Mouse (Mus musculus) kidney, postnatal 0 days (tissue): ENCODE results near the gene Sulf2. TPM values are rescaled to one million over a fixed set of nuclear protein-coding genes. Genes with fewer than 3 reads are reported as not detected.

Source experiments
- ATAC-seq: fragments of 200-750 bp; cut with Nextera tagmentation; replicated peaks from 2 replicates; pipeline ENCODE4 v1.8.0; 2017; ENCODE audit warnings: low read depth, moderate number of reproducible peaks, moderate TSS enrichment, moderate library complexity; ENCODE audit not compliant: low FRiP score
- DNase-seq: peaks from one replicate; pipeline ENCODE4 v3.0.0-alpha.2; 2016; ENCODE audit warnings: low spot score
- H3K27ac ChIP-seq: fragments of 300-500 bp; sonication (generic); 2 replicates; pipeline ENCODE4 v1.5.1; 2014; ENCODE audit warnings: mild to moderate bottlenecking
- H3K27me3 ChIP-seq: fragments of 300-500 bp; sonication (generic); 2 replicates; pipeline ENCODE4 v1.6.1; 2014; ENCODE audit warnings: low read length, mixed read lengths; ENCODE audit not compliant: insufficient read depth
- H3K36me3 ChIP-seq: fragments of 300-500 bp; sonication (generic); 2 replicates; pipeline ENCODE4 v1.6.1; 2014; ENCODE audit warnings: low read length, mixed read lengths; ENCODE audit not compliant: insufficient read depth
- H3K4me1 ChIP-seq: fragments of 300-500 bp; sonication (generic); replicated peaks from 2 replicates; pipeline ENCODE4 v1.6.1; 2014; ENCODE audit warnings: antibody characterized with exemption, low read length, mixed read lengths; ENCODE audit not compliant: insufficient read depth
- H3K4me2 ChIP-seq: fragments of 300-500 bp; sonication (generic); 2 replicates; pipeline ENCODE4 v1.6.1; 2014; ENCODE audit warnings: mild to moderate bottlenecking, low read length, moderate library complexity, mixed read lengths
- H3K4me3 ChIP-seq: fragments of 300-500 bp; sonication (generic); replicated peaks from 2 replicates; pipeline ENCODE4 v1.5.1; 2014; ENCODE audit warnings: low read depth, low read length
- H3K9ac ChIP-seq: fragments of 300-500 bp; sonication (generic); 2 replicates; pipeline ENCODE4 v1.6.1; 2014; ENCODE audit warnings: low read depth, low read length
- H3K9me3 ChIP-seq: fragments of 300-500 bp; sonication (generic); replicated peaks from 2 replicates; pipeline ENCODE4 v1.6.1; 2016; ENCODE audit warnings: low read length, inconsistent platforms, mixed read lengths
- CTCF ChIP-seq: IDR thresholded peaks from 2 replicates; pipeline ENCODE4 v1.5.1; 2016; ENCODE audit warnings: antibody characterized with exemption, low read depth, mild to moderate bottlenecking, moderate library complexity
- WGBS: fragments of 180-500 bp; shearing (Covaris S2); extraction: QIAGEN DNeasy Blood & Tissue Kit; methylation state at CpG from one replicate; pipeline ENCODE4 v1.1.7; 2014; 5-methylcytosine and 5-hydroxymethylcytosine counted together
- polyA plus RNA-seq: library from polyadenylated mRNA; unstranded; fragments of >200 nt; fragmentation: Nextera tagmentation; extraction: Ambion mirVana; gene quantifications from 2 replicates; pipeline ENCODE4 v1.2.1, GENCODE M21; 2015

Sulf2 gene
- polyA plus RNA-seq, 1 experiment from 2014 or later: 45.1 TPM

GRCm38 (mm10) chr2:166077371-166077770 lies 78.1 kb downstream of the Sulf2 start:
- DNase-seq (no peak), ATAC-seq (no peak)
- WGBS: 87% methylated on average over 9 of the region's 9 CpGs
- Histone ChIP-seq H3K27ac (no peak overlapping the region), H3K9me3 (no peaks in the 10 kb centered on the region), H3K36me3 (0 out of 2 replicates have a peak, but pooled peaks cover 3% of the 10 kb centered on the region), H3K27me3 (no peaks in the 10 kb centered on the region), H3K9ac (no peak overlapping the region), H3K4me3 (no peak overlapping the region), H3K4me2 (no peak overlapping the region), H3K4me1 (peaks cover 18% of the 10 kb centered on the region)
- TF ChIP-seq CTCF: no peak

- H3K27ac ChIP-seq: no peak overlapping the region
- H3K36me3 ChIP-seq: peaks cover 24% of the 10 kb centered on the region
- DNase-seq: no peak
- TF ChIP-seq CTCF: no peak
- 58% methylated on average over 6 of the region's 6 CpGs for WGBS
- no peak for ATAC-seq
- no peak overlapping the region for H3K4me3 ChIP-seq
- H3K4me1 ChIP-seq: no peaks in the 10 kb centered on the region
- H3K9ac ChIP-seq: no peak overlapping the region
- H3K4me2 ChIP-seq: no peak overlapping the region
- no peaks in the 10 kb centered on the region for H3K9me3 ChIP-seq
- no peaks in the 10 kb centered on the region for H3K27me3 ChIP-seq
These were observed 81.1 kb downstream of the Sulf2 start for GRCm38 (mm10) chr2:166074322-166074721.

GRCm38 (mm10) chr2:166073082-166073481 lies 82.4 kb downstream of the Sulf2 start:
- 39% methylated on average over 10 of the region's 10 CpGs for WGBS
- TF ChIP-seq CTCF: no peak
- H3K4me1 ChIP-seq: no peaks in the 10 kb centered on the region

DNA sequence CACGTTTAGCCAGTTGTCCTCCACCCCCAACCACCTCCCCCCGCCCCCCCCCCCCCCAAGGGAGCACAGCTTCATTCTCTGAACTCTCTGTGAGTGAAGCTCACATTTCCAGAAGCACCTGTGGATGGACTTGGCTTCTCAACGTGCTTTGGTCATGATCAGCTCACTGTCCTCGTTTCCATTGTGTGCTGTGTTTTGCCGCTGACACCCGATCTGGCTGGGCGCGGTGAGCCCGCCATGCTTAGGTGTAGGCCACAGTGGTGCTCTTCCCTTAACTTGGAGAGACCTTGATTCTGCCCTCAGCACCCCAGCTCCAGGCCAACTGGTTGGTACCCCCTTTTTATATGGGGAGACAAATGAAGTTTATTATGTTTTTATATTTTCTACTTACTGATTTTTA lies 83.6 kb downstream of the Sulf2 start:
- TF ChIP-seq CTCF: no peak
- H3K27ac ChIP-seq: no peak overlapping the region
- ATAC-seq (no peak), DNase-seq (no peak)
- no peaks in the 10 kb centered on the region for H3K9me3 ChIP-seq
- H3K4me1 ChIP-seq: no peaks in the 10 kb centered on the region
- H3K4me3 ChIP-seq: no peak overlapping the region
- no peaks in the 10 kb centered on the region for H3K27me3 ChIP-seq
- WGBS: 72% methylated on average over 9 of the region's 9 CpGs
- no peak overlapping the region for H3K4me2 ChIP-seq
- no peak overlapping the region for H3K9ac ChIP-seq
- H3K36me3 ChIP-seq: peaks cover 36% of the 10 kb centered on the region

More at GRCm38 (mm10) chr2:166073082-166073481, 82.4 kb downstream of the Sulf2 start:
- H3K4me3 ChIP-seq: no peak overlapping the region
- H3K36me3 ChIP-seq: peaks cover 33% of the 10 kb centered on the region
- H3K27ac ChIP-seq: no peak overlapping the region
- no peaks in the 10 kb centered on the region for H3K27me3 ChIP-seq
- DNase-seq (peak; percentile 64), ATAC-seq (no peak)
- no peaks in the 10 kb centered on the region for H3K9me3 ChIP-seq
- no peak overlapping the region for H3K9ac ChIP-seq
- no peak overlapping the region for H3K4me2 ChIP-seq

GRCm38 (mm10) chr2:166071481-166071880 lies 84.0 kb downstream of the Sulf2 start:
- Histone ChIP-seq H3K9me3 (no peaks in the 10 kb centered on the region), H3K27ac (no peak overlapping the region), H3K9ac (no peak overlapping the region), H3K4me1 (no peaks in the 10 kb centered on the region), H3K36me3 (peaks cover 36% of the 10 kb centered on the region), H3K4me3 (no peak overlapping the region), H3K27me3 (no peaks in the 10 kb centered on the region), H3K4me2 (no peak overlapping the region)
- ATAC-seq: no peak
- WGBS: 86% methylated on average over 5 of the region's 5 CpGs
- no peak for DNase-seq
- no peak for TF ChIP-seq CTCF

GRCm38 (mm10) chr2:166069738-166070137 lies 85.7 kb downstream of the Sulf2 start:
- H3K4me2 ChIP-seq: no peak overlapping the region
- 85% methylated on average over 7 of the region's 7 CpGs for WGBS
- H3K27me3 ChIP-seq: no peaks in the 10 kb centered on the region
- DNase-seq: no peak
- H3K4me1 ChIP-seq: no peaks in the 10 kb centered on the region
- H3K9me3 ChIP-seq: no peaks in the 10 kb centered on the region
- H3K9ac ChIP-seq: no peak overlapping the region
- peaks cover 45% of the 10 kb centered on the region for H3K36me3 ChIP-seq
- no peak overlapping the region for H3K27ac ChIP-seq
- no peak for ATAC-seq
- H3K4me3 ChIP-seq: no peak overlapping the region
- no peak for TF ChIP-seq CTCF

GRCm38 (mm10) chr2:166069164-166069563 lies 86.3 kb downstream of the Sulf2 start:
- TF ChIP-seq CTCF: no peak
- Histone ChIP-seq H3K27me3 (no peaks in the 10 kb centered on the region), H3K36me3 (peaks cover 50% of the 10 kb centered on the region), H3K9ac (no peak overlapping the region), H3K4me2 (no peak overlapping the region), H3K4me1 (no peaks in the 10 kb centered on the region), H3K9me3 (no peaks in the 10 kb centered on the region), H3K4me3 (no peak overlapping the region), H3K27ac (no peak overlapping the region)
- ATAC-seq (no peak), DNase-seq (no peak)
- WGBS: 86% methylated on average over 5 of the region's 5 CpGs
